Mouse (Mus musculus) skeletal muscle tissue, adult 2 months (tissue): ENCODE results near the gene 4930556J24Rik.
"Not testable (repeated sequence)": the region's sequence is repeated elsewhere in the genome, so short reads cannot be mapped to it uniquely, and the experiment has no call there.

Source experiments
- DNase-seq: peaks from one replicate; pipeline ENCODE4 v3.0.0-alpha.2; 2012; ENCODE audit warnings: low read depth, low spot score

4930556J24Rik gene

GRCm38 (mm10) chr11:3922115-3922514, 54.5 kb downstream of the 4930556J24Rik start:
- DNase-seq, result no peak

GRCm38 (mm10) chr11:3921281-3921850, 55.2 kb downstream of the 4930556J24Rik start:
- no peak for DNase-seq

- no peak for DNase-seq
These were observed 56.1 kb downstream of the 4930556J24Rik start for GRCm38 (mm10) chr11:3920476-3920875.

- no peak for DNase-seq
These were observed 57.8 kb downstream of the 4930556J24Rik start for GRCm38 (mm10) chr11:3918738-3919137.

- DNase-seq, result peak; percentile 70
These were observed 62.3 kb downstream of the 4930556J24Rik start, which contains the start of gene Slc35e4 for GRCm38 (mm10) chr11:3914109-3914840. Slc35e4 (minus strand) TSS chr11:3914664.

- DNase-seq, result peak; percentile 87
These were observed 63.1 kb downstream of the 4930556J24Rik start for GRCm38 (mm10) chr11:3913316-3914108.

GRCm38 (mm10) chr11:3912875-3913271, 63.7 kb downstream of the 4930556J24Rik start:
- no peak for DNase-seq

- no peak for DNase-seq
These were observed 64.3 kb downstream of the 4930556J24Rik start for GRCm38 (mm10) chr11:3912100-3912874.

GRCm38 (mm10) chr11:3911440-3911839, 65.1 kb downstream of the 4930556J24Rik start:
- DNase-seq, result not testable (repeated sequence)

- DNase-seq, result peak; percentile 90
These were observed 65.9 kb downstream of the 4930556J24Rik start for GRCm38 (mm10) chr11:3910513-3911310.

- DNase-seq, result no peak
These were observed 67.3 kb downstream of the 4930556J24Rik start for GRCm38 (mm10) chr11:3909236-3909635.

GRCm38 (mm10) chr11:3905446-3905845, 71.1 kb downstream of the 4930556J24Rik start:
- no peak for DNase-seq

- no peak for DNase-seq
These were observed 71.9 kb downstream of the 4930556J24Rik start for GRCm38 (mm10) chr11:3904673-3905072.

- DNase-seq, result peak; percentile 87
These were observed 73.5 kb downstream of the 4930556J24Rik start for GRCm38 (mm10) chr11:3903046-3903445.

- DNase-seq, result no peak
These were observed 74.1 kb downstream of the 4930556J24Rik start for GRCm38 (mm10) chr11:3902516-3902915.

- no peak for DNase-seq
These were observed 76.3 kb downstream of the 4930556J24Rik start for GRCm38 (mm10) chr11:3900296-3900695.

- DNase-seq, result no peak
These were observed 80.6 kb downstream of the 4930556J24Rik start for GRCm38 (mm10) chr11:3895933-3896332.

GRCm38 (mm10) chr11:3895458-3895857, 81.1 kb downstream of the 4930556J24Rik start:
- no peak for DNase-seq

- peak; percentile 80 for DNase-seq
These were observed 81.9 kb downstream of the 4930556J24Rik start, which contains the start of the genes 4921536K21Rik and Dusp18 for GRCm38 (mm10) chr11:3894406-3895281. 4921536K21Rik (minus strand) TSS chr11:3895098. Dusp18 (plus strand) TSS chr11:3895240.
